Mouse (Mus musculus): Measurements from ENCODE around the gene Uso1. TPM values are rescaled to one million over a fixed set of nuclear protein-coding genes. Genes with fewer than 3 reads are reported as not detected.

The Uso1 gene
- 39.9 and 41.9 TPM in 2 replicates for polyA plus RNA-seq (2016; fragmentation: Nextera tagmentation; extraction: Ambion mirVana)

DNA sequence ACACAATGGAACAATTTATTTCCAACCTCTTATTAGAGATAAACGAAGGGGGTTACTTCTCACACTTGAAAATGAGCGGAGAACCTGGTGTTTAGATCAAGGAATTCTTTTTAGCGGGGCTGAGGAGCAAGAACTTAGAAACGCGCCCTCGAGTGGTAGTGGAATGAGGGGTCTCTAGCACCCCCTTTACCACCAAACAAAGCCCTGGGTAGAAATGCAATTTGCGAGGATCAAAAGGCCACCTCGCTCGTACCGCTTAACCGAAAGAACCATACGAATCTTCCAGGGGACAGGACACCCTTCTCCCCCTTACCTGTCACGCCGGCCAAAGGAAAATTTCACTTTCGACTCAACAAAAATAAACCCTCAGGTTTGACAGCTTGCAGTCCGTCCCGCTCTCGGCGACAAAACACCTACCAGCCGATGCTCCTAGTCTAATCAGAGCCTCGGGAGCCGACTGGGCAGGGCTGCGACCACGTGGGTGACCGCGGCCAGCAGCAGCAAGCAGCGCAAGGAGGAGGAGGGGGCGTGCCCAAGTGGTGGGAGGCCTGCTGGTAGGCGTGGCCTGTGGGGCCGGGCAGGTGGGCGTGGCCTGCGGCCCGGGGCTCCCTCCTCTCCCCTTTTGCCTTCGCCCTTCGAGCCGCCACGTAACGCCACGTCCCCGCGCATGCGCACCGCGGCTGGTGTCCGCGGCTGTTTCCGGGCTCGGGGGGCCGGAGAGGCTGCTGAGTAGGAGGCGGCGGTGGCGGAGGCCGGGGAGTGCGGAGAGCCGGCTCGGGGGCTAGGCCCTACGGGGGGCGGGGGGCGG is at the start of gene Uso1:
Gene Uso1, plus strand, starts transcription at position 700 of the 808 bp plus-strand sequence.
- Histone ChIP-seq H3K27ac (ENCODE audit: poor library complexity, severe bottlenecking) (peak within 1 kb of the TSS; percentile 86), H3K4me3 (peak within 1 kb of the TSS; percentile 97), H3K4me1 (replicated peaks) (peaks cover 27% of the 10 kb centered on the region), H3K9ac (peak within 1 kb of the TSS; percentile 94), H3K9me3 (replicated peaks) (no peaks in the 10 kb centered on the region), H3K4me2 (peak within 1 kb of the TSS; percentile 86), H3K36me3 (no peaks in the 10 kb centered on the region), H3K27me3 (replicated peaks) (no peaks in the 10 kb centered on the region)
- peak; percentile 99 for ATAC-seq (ENCODE audit: insufficient number of reproducible peaks, low FRiP score)
- WGBS = 1% methylated on average over 44 of the region's 59 CpGs

DNA sequence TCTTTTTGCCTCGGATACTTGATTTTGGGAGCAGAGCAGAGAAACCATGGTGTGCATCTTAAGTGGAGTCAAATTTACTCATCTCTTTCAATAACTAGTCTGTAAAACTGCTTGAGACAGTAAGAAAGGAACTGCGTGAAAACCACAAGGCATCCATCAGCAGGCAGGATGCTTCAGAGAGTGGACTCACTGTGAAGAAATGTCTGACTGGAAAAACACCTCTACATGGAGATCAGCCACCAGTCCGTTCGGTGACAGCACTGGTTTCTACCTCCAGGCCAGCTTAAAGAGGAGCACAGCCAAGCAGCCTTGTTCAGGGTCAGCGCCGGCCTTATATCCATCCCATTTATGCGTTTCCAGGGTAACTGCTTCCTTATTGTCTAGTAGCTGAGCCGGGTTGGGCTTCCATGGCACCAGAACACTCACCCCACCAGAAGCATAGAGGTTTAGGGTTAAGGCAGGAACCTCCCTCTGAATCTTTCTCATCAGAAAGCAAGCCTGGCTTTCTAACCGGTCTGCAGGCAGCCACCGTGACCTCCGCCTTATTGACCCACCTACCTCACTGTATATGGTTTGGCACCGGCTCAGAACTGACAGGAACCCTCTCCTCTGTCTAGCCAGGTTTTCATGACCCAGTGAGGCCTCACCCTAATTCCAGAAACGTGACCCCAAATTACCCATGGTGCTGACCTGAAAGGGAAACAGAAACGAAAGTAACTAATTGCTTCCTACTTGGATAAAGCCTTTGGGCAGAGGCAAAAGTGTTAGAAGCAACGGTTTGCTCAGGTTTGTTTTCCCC is 44.3 kb upstream of the Uso1 start:
- Histone ChIP-seq H3K9me3 (replicated peaks) (no peaks in the 10 kb centered on the region), H3K4me3 (no peak overlapping the region), H3K27ac (ENCODE audit: poor library complexity, severe bottlenecking) (no peak overlapping the region), H3K9ac (no peak overlapping the region), H3K4me2 (no peak overlapping the region), H3K4me1 (replicated peaks) (no peaks in the 10 kb centered on the region), H3K36me3 (no peaks in the 10 kb centered on the region), H3K27me3 (replicated peaks) (no peaks in the 10 kb centered on the region)
- no peak for ATAC-seq (ENCODE audit: insufficient number of reproducible peaks, low FRiP score)
- WGBS = 69% methylated on average over 15 of the region's 15 CpGs

DNA sequence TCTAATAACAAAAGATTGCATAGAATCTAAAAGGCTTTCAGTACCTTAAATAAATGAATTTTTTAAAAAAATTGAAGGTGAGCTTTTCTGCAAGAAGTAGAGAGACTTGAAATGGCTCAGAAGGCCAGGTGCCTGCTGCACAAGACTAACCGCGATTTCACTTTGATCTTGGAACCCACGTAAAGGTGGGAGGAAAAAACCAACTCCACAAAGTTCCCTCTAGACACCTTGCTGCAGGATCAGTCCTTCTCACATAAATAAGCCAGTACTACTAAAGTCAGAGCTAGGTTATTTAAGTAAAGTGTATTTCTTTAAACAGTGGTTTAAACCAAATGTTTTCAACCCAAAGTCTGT is 43.7 kb upstream of the Uso1 start:
- no peak for ATAC-seq (ENCODE audit: insufficient number of reproducible peaks, low FRiP score)
- Histone ChIP-seq H3K4me2 (no peak overlapping the region), H3K4me3 (no peak overlapping the region), H3K27me3 (replicated peaks) (no peaks in the 10 kb centered on the region), H3K9ac (no peak overlapping the region), H3K9me3 (replicated peaks) (no peaks in the 10 kb centered on the region), H3K36me3 (no peaks in the 10 kb centered on the region), H3K27ac (ENCODE audit: poor library complexity, severe bottlenecking) (no peak overlapping the region), H3K4me1 (replicated peaks) (no peaks in the 10 kb centered on the region)
- WGBS = 78% methylated on average over 3 of the region's 3 CpGs

DNA sequence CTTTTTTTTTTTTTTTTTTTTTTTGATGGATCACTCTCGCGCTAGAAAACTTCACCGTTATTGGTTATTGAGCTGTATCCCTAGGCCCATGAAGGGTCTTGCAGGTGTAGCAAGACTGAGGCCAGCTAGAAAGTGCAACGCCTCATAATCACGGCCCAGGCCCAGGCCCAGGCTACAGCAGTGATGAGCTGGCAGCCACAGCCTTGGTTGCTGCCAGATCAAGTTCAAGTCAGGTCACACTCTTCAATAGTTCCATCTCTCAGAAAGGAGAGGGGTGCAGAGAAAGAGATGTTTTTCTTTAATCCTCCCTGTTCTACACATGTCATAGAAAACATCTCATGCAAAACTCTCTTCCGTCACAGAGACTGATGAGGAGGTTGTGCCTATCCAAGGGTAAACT is 41.0 kb upstream of the Uso1 start:
- Histone ChIP-seq H3K27ac (ENCODE audit: poor library complexity, severe bottlenecking) (no peak overlapping the region), H3K36me3 (no peaks in the 10 kb centered on the region), H3K4me1 (replicated peaks) (no peaks in the 10 kb centered on the region), H3K4me2 (no peak overlapping the region), H3K4me3 (no peak overlapping the region), H3K9ac (no peak overlapping the region), H3K9me3 (replicated peaks) (no peaks in the 10 kb centered on the region), H3K27me3 (replicated peaks) (no peaks in the 10 kb centered on the region)
- 93% methylated on average over 6 of the region's 6 CpGs for WGBS
- no peak for ATAC-seq (ENCODE audit: insufficient number of reproducible peaks, low FRiP score)

DNA sequence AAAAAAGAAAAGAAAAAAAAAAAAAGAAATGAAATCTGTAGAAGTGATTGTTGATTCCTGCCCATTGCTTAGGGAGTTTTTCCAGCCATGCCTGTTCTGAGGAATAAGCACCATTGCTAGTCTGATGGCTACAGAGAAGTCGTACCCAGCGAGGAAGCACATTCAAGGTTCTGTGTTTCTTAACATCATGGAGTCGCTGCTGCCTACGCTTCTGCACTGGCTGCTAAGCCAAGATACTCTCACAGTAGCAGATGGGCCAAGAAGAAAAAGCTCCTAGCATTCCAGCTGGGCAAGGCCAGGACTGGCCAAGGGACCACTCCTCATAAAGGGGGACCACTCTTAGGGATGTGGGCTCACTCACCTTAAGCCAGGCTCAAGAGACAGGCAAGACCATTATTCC is 40.0 kb upstream of the Uso1 start:
- no peak for ATAC-seq (ENCODE audit: insufficient number of reproducible peaks, low FRiP score)
- Histone ChIP-seq H3K36me3 (no peaks in the 10 kb centered on the region), H3K4me2 (no peak overlapping the region), H3K27me3 (replicated peaks) (no peaks in the 10 kb centered on the region), H3K9ac (no peak overlapping the region), H3K4me3 (no peak overlapping the region), H3K27ac (ENCODE audit: poor library complexity, severe bottlenecking) (no peak overlapping the region), H3K9me3 (replicated peaks) (no peaks in the 10 kb centered on the region), H3K4me1 (replicated peaks) (peaks cover 5% of the 10 kb centered on the region)
- WGBS = 92% methylated on average over 4 of the region's 4 CpGs

DNA sequence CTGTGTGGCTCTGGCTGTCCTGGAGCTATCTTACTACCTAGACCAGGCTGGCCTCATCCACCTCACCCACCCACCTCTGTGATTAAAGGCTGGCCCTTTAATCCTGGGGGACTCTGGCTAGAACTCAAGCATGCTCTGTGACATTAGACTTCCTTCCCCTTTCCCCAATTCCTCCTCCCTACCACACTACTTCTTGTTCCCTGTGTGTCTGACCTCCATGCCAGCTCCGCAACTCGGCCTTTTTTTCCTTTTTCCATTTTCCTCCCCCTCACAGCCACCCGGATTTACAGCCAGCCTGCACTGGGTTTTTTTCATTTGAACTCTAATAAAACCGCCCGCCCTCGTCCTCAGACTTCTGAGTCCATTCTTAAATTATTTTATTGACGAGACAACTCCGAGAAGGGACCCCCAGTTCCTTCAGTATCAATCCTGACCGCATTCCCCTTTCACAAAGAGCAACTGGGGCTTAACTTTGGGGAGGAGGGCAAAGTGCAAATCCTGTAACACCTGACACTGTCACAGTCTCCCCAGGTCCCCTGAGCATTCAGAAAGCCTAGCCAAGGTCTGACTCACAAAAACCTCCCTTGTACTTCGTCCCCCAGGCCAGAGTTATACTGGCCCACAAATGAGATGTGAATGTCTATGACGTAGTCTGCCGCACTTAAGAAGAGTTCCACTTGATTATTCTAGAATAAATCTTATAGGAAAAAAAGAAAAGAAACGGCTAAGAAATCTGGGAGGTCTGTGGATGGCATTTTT is 39.2 kb upstream of the Uso1 start:
- H3K4me1 ChIP-seq (replicated peaks) = peaks cover 12% of the 10 kb centered on the region
- H3K4me2 ChIP-seq = no peak overlapping the region
- no peaks in the 10 kb centered on the region for H3K27me3 ChIP-seq (replicated peaks)
- 61% methylated on average over 13 of the region's 13 CpGs for WGBS
- no peaks in the 10 kb centered on the region for H3K9me3 ChIP-seq (replicated peaks)
- no peak overlapping the region for H3K4me3 ChIP-seq
- no peak for ATAC-seq (ENCODE audit: insufficient number of reproducible peaks, low FRiP score)
- no peaks in the 10 kb centered on the region for H3K36me3 ChIP-seq
- no peak overlapping the region for H3K27ac ChIP-seq (ENCODE audit: poor library complexity, severe bottlenecking)
- no peak overlapping the region for H3K9ac ChIP-seq

DNA sequence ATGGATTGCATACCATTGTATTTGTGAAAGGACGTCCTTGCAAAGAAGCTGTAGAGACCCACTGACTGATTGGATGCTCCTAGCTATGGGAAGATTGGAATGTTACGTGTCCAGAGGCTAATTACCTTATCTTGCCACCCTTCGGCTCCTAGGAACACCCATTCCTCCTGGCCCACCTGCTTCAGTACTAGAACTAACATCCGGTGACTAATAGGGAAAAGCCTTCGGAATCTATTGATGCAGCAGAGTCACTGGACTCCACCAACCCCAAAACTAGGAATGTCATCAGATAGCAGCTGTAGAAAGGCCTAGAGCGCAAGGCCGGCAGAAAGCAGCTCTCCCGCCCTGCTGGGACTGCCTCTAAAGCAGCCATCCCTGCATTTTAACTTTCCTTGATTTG is 36.1 kb upstream of the Uso1 start:
- Histone ChIP-seq H3K9ac (no peak overlapping the region), H3K4me2 (no peak overlapping the region), H3K27ac (ENCODE audit: poor library complexity, severe bottlenecking) (no peak overlapping the region), H3K4me1 (replicated peaks) (peaks cover 24% of the 10 kb centered on the region), H3K36me3 (no peaks in the 10 kb centered on the region), H3K9me3 (replicated peaks) (no peaks in the 10 kb centered on the region), H3K27me3 (replicated peaks) (no peaks in the 10 kb centered on the region), H3K4me3 (no peak overlapping the region)
- ATAC-seq (ENCODE audit: insufficient number of reproducible peaks, low FRiP score) = no peak
- 66% methylated on average over 8 of the region's 8 CpGs for WGBS

DNA sequence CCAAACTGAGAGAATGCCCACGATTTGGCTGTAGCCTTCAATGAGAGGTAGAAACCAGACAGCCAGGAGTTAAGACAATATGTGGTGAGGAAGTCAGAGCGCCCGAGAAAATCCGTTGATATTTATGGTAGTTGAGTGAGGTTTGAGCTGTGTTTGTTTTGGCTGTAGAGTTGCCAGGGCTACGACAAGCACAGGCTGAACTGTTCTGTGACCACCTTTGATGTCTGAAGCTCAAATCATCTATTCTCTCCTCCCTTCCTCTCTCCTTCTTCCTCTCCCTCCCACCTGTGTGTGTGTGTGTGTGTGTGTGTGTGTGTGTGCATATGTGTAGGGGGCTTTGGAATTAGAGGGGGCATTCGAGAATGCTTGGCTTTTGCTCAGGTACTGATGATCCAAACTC is 34.7 kb upstream of the Uso1 start:
- 0 out of 2 replicates have a peak overlapping the region, but pooled peaks have one; percentile 0 for H3K4me2 ChIP-seq
- WGBS = 34% methylated on average over 6 of the region's 6 CpGs
- H3K9ac ChIP-seq = no peak overlapping the region
- no peak overlapping the region for H3K27ac ChIP-seq (ENCODE audit: poor library complexity, severe bottlenecking)
- no peak for ATAC-seq (ENCODE audit: insufficient number of reproducible peaks, low FRiP score)
- H3K4me1 ChIP-seq (replicated peaks) = peaks cover 26% of the 10 kb centered on the region
- no peaks in the 10 kb centered on the region for H3K27me3 ChIP-seq (replicated peaks)
- H3K36me3 ChIP-seq = no peaks in the 10 kb centered on the region
- no peaks in the 10 kb centered on the region for H3K9me3 ChIP-seq (replicated peaks)
- no peak overlapping the region for H3K4me3 ChIP-seq

DNA sequence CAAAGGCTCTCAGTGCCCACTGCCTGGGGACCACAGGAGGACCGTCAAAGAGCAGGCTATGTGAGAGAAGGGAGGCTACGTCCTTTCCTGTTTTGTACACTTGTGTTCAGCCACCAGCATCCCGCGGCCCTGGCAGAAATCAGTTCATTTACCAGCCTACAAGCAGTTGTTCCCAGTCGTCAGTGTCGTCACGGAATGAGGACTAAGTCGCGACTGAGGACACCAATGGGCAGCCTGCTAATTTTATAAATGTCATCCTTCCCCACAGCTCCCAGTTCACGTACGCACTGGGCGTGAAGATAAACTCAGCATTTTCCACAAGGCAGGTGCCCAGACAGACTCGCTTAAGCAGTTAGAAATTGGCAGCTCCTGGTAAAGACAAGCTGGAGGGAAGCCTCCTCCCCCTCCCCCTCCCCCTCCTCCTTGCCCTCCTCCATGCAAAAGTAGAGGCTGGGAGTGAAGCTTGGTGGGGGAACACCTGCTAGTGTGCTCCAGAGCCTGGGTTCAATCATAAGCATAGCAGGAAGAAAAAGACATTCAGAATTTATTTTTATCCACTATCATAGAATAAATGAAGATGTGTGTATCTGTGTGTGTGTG is 33.8 kb upstream of the Uso1 start:
- Histone ChIP-seq H3K9me3 (replicated peaks) (no peaks in the 10 kb centered on the region), H3K4me3 (no peak overlapping the region), H3K9ac (no peak overlapping the region), H3K4me2 (no peak overlapping the region), H3K36me3 (no peaks in the 10 kb centered on the region), H3K27me3 (replicated peaks) (no peaks in the 10 kb centered on the region), H3K4me1 (replicated peaks) (peaks cover 26% of the 10 kb centered on the region), H3K27ac (ENCODE audit: poor library complexity, severe bottlenecking) (no peak overlapping the region)
- 52% methylated on average over 13 of the region's 13 CpGs for WGBS
- no peak for ATAC-seq (ENCODE audit: insufficient number of reproducible peaks, low FRiP score)

DNA sequence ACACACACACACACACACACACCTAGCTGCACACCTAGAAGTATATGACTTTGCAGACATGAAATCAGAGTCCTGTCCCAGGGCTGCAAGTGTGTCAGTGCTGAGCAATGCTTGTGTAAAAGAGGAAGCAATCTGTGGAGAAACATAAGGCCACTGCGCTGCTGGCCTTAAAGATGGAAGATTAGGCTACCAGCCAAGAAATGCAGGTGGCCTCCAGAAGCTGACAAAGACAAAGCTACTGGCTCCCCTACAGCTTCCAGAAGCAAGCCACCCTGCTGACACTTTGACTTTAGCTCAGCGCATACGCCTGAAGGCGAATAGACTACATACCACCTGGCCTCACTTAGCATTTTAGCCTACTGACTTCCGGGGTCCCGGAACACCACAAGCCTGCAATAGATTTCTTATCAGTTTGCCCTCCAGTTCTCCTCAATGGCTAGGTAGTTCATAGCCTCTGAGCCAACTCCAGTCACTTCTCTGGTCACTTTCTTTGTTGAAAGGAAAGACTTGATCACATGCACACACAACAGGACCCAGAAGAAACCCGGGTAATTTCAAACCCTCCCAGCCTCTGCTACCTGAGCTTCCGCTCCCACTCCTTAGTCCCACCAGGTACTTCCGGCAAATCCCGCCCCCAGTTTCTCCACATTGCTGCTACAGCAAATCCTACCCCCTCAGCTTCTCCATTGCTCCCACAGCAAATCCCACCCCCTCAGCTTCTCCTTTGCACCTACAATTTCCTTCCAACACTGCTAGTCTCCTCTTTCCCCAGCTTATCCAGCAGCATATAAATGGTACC is 31.2 kb upstream of the Uso1 start:
- no peak overlapping the region for H3K9ac ChIP-seq
- no peaks in the 10 kb centered on the region for H3K9me3 ChIP-seq (replicated peaks)
- H3K36me3 ChIP-seq = no peaks in the 10 kb centered on the region
- H3K27me3 ChIP-seq (replicated peaks) = no peaks in the 10 kb centered on the region
- H3K4me2 ChIP-seq = no peak overlapping the region
- H3K4me3 ChIP-seq = no peak overlapping the region
- peaks cover 26% of the 10 kb centered on the region for H3K4me1 ChIP-seq (replicated peaks)
- ATAC-seq (ENCODE audit: insufficient number of reproducible peaks, low FRiP score) = no peak
- 46% methylated on average over 10 of the region's 10 CpGs for WGBS
- no peak overlapping the region for H3K27ac ChIP-seq (ENCODE audit: poor library complexity, severe bottlenecking)
